Mouse (Mus musculus) MEL (cell line): ENCODE results near the gene Srf.

Experiments
- CHD2 ChIP-seq: IDR thresholded peaks from 2 replicates; pipeline ENCODE4 v1.6.1; 2011; ENCODE audit warnings: low read length, improper control_type of control experiment
- CTCF ChIP-seq, 3 experiments: IDR thresholded peaks in 2 of 3; conservative IDR thresholded peaks in 1 of 3; 2 replicates each; pipeline ENCODE4 v1.5.1; 2011 to 2012; ENCODE audit warnings: low read length in 3 of 3, low read depth in 2 of 3, mild to moderate bottlenecking in 2 of 3, improper control_type of control experiment in 1 of 3, inconsistent platforms in 1 of 3, mixed read lengths in 1 of 3, moderate library complexity in 1 of 3; ENCODE audit not compliant: control insufficient read depth in 1 of 3, insufficient read depth in 1 of 3, poor library complexity in 1 of 3, severe bottlenecking in 1 of 3
- E2F4 ChIP-seq: IDR thresholded peaks from 2 replicates; pipeline ENCODE4 v1.6.1; 2011; ENCODE audit warnings: low read depth, low read length, improper control_type of control experiment, borderline replicate concordance
- EP300 ChIP-seq, 2 experiments: IDR thresholded peaks; 2 replicates each; pipeline ENCODE4 v1.6.1; 2011; ENCODE audit warnings: improper control_type of control experiment in 2 of 2, low read length in 2 of 2, low read depth in 1 of 2, mild to moderate bottlenecking in 1 of 2
- GABPA ChIP-seq: IDR thresholded peaks from 2 replicates; pipeline ENCODE4 v1.6.1; 2012; ENCODE audit warnings: low read depth, mild to moderate bottlenecking, inconsistent platforms, low read length, improper control_type of control experiment, moderate library complexity
- MAX ChIP-seq: IDR thresholded peaks from 2 replicates; pipeline ENCODE4 v1.6.1; 2011; ENCODE audit warnings: low read length, improper control_type of control experiment
- MYB ChIP-seq: IDR thresholded peaks from 2 replicates; pipeline ENCODE4 v1.6.1; 2011; ENCODE audit warnings: mild to moderate bottlenecking, low read depth, low read length, improper control_type of control experiment
- NRF1 ChIP-seq: IDR thresholded peaks from 2 replicates; pipeline ENCODE4 v1.6.1; 2014; ENCODE audit warnings: low read depth, mild to moderate bottlenecking, inconsistent platforms, low read length, improper control_type of control experiment, moderate library complexity; ENCODE audit not compliant: poor library complexity, insufficient read depth, severe bottlenecking
- POLR2A ChIP-seq, 2 experiments: IDR thresholded peaks; 2 replicates each; pipeline ENCODE4 v1.6.1; 2011 to 2012; ENCODE audit warnings: low read length in 2 of 2, mild to moderate bottlenecking in 2 of 2, control low read depth in 1 of 2, improper control_type of control experiment in 1 of 2, low read depth in 1 of 2, moderate library complexity in 1 of 2; ENCODE audit not compliant: control insufficient read depth in 1 of 2, insufficient read depth in 1 of 2, poor library complexity in 1 of 2
- SMC3 ChIP-seq: IDR thresholded peaks from 2 replicates; pipeline ENCODE4 v1.6.1; 2011; ENCODE audit warnings: low read depth, low read length, improper control_type of control experiment
- TCF12 ChIP-seq: IDR thresholded peaks from 2 replicates; pipeline ENCODE4 v1.6.1; 2014; ENCODE audit warnings: low read depth, mild to moderate bottlenecking, inconsistent platforms, low read length, improper control_type of control experiment, moderate library complexity

DNA sequence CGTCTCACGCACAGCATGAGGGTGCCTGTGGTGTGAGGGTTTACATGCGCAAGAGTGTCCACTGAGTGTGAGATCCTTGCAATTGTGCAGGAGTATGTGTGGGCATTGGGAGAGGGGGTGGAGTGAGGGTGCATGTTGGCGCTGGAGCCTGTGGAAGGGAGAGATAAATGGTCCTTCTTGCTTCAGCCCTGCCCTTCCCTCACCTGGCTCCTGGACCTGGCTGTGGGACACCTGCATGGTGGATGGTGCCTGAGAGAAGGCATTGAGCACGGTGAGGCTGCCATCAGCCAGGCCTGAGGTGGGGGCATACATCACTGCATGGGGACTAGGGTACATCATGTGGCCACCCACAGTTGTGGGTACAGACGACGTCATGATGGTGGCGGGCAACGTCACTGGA is 6.3 kb downstream of the Srf start:
- TF ChIP-seq CTCF (IDR thresholded peaks at IDR 0.05 in 2 of 3, conservative IDR thresholded peaks at IDR 0.05 in 1 of 3; ENCODE audit: control insufficient read depth in 1 of 3, insufficient read depth in 1 of 3, low read depth in 2 of 3, low read length in 3 of 3, poor library complexity in 1 of 3, severe bottlenecking in 1 of 3) (no peak), GABPA (no peak), POLR2A (IDR thresholded peaks at IDR 0.05; ENCODE audit: control insufficient read depth in 1 of 2, insufficient read depth in 1 of 2, low read depth in 1 of 2, low read length in 2 of 2, poor library complexity in 1 of 2) (no peak), SMC3 (no peak), CHD2 (no peak), TCF12 (no peak), EP300 (IDR thresholded peaks at IDR 0.05; ENCODE audit: low read depth in 1 of 2, low read length in 2 of 2) (no peak), E2F4 (no peak), NRF1 (no peak), MAX (no peak), MYB (no peak)
